Mouse (Mus musculus): ENCODE measurements around the gene Selenop.
"Not testable (repeated sequence)": the region's sequence is repeated elsewhere in the genome, so short reads cannot be mapped to it uniquely, and the experiment has no call there.

DNA sequence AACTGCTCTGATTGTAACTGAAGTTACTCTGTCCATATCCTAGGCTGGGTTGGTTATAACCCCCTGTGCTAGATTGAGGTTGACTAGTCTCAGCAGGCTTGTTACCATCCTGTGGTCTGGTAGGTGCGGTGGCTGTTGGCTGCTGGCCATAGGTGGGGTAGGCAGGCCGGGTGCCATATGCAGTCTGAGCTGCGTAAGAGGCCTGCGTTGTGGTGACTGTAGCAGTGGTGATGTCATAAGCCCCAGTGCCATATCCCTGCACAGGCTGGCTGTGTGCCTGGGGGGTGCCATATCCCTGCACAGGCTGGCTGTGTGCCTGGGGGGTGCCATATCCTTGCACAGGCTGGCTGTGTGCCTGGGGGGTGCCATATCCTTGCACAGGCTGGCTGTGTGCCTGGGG lies 49.7 kb upstream of the Selenop start:
- TF ChIP-seq CTCF (IDR thresholded peaks at IDR 0.05; ENCODE audit: borderline replicate concordance, insufficient read depth, low read depth, low read length); POLR2A (IDR thresholded peaks at IDR 0.05; ENCODE audit: borderline replicate concordance, insufficient read depth, low read length): not testable (repeated sequence)
